Mouse (Mus musculus): ENCODE measurements around the gene Ccdc88a.

Gene Ccdc88a

DNA sequence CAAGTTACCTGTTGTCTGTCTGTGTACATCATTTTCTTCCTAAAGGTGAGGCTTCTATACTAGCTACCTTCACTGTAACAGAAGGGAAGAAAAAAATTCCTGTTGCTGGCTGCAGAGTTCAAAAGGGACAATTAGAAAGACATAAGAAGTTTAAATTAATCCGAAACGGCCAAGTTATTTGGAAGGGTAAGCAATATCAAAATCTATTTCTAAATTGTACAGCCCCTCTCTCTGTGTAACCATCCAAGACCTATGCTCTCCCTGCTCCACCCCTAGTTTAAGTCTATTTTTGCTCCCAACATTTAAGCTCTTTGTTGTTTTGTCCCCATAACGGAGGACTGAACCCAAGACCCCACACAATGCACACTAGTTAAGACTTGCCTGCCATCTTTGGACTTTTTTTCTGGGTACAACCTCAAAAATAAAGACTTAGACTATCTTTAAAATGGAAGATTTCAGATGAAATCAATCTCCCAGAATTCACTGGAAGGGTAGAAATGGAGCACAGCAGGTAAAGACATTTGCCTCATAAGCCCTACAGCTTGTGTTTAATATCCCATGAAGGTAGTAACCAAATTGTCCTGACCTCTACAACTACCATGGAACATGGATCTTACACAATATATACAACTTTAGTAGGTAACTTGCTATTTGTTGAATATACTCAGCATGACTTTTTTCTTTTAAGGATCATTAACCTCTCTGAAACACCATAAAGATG is 170.9 kb downstream of the Ccdc88a start:
- ChIA-PET CTCF (no interaction called here), POLR2A (interaction anchor here (0.6 to 11.6 kb wide), 49 partner anchors 8 to 481 kb away, joined by 3 to 216 read pairs (median 4); partner anchors contain the start of genes Mtif2 (in 3 of the 4), Prorsd1 (in 3 of the 4), Rtn4 (in 3 of the 4) and Ccdc88a (in 1 of the 4))

DNA sequence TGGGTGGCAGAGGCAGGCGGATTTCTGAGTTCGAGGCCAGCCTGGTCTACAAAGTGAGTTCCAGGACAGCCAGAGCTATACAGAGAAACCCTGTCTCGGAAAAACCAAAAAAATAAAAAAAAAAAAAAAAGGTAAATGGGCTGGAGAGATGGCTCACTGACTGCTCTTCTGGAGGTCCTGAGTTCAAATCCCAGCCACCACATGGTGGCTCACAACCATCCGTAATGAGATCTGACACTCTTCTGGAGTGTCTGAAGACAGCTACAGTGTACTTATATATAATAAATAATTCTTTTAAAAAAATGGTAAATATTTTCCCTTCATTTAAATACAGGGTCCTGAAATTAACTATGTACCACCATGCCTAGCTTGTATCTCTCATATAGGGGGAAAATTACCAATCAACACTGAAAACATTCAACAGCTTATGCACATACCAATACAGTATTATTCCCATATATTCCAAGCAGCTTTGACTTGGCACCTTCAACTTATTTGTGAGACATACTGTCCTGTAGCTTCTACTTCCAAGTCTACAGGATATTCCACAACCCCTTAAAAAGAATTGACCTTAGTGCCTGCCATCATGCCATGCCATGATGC is 171.8 kb downstream of the Ccdc88a start:
- CTCF ChIA-PET, result interaction anchor here in 1 of 4 experiments (1.9 kb wide), 1 partner anchor 148 kb away, joined by 5 read pairs; the partner anchor contains the start of gene Rtn4
- POLR2A ChIA-PET, result interaction anchor here (0.7 to 11.6 kb wide), 54 partner anchors 9 to 593 kb away, joined by 3 to 216 read pairs (median 4); partner anchors contain the start of genes Mtif2 (in 4 of the 4), Prorsd1 (in 3 of the 4), Rtn4 (in 3 of the 4) and Ccdc88a (in 1 of the 4)

DNA sequence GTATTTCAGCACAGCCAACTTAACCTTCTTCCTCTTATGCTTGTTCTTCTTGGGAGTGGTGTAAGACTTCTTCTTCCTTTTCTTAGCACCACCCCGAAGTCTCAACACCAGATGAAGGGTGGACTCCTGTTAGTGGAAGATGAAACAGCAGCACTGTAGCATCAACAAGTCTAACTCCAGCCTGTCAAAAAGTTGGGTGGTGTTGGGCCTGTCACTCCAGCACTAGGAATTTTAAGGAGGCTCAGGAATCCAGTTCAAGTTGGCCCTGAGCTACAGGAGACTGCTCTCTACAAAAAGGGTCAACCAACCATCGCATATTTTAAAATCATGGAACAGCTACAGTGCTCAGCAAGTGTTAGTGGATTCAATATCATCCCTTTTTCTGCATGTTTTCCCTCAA is 172.8 kb downstream of the Ccdc88a start:
- ChIA-PET CTCF (interaction anchor here in 1 of 4 experiments (1.9 kb wide), 1 partner anchor 147 kb away, joined by 5 read pairs; the partner anchor contains the start of gene Rtn4), POLR2A (interaction anchor here (0.7 to 11.6 kb wide), 49 partner anchors 10 to 618 kb away, joined by 3 to 216 read pairs (median 6); partner anchors contain the start of genes Mtif2 (in 4 of the 4), Prorsd1 (in 3 of the 4) and Rtn4 (in 3 of the 4))

DNA sequence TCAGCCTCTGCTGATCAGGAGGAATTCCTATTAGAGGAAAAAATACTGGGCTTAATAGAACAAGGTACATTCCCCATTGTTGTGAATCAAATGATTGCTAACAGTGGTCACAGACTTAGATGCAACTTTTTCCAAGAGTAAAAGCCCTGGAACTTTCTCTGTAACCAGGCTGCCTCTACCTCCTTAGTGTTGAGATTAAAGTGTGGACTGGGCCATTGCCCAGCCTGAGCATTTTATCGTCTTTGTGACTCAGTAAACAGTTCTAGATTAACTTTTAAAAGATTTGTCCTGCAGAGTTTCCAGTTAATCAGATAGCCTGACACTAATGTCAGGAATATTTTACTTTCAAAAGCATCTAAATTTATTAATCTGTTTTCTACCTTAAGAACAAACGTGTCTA is 173.3 kb downstream of the Ccdc88a start:
- CTCF ChIA-PET, result interaction anchor here in 1 of 4 experiments (1.9 kb wide), 1 partner anchor 147 kb away, joined by 5 read pairs; the partner anchor contains the start of gene Rtn4

DNA sequence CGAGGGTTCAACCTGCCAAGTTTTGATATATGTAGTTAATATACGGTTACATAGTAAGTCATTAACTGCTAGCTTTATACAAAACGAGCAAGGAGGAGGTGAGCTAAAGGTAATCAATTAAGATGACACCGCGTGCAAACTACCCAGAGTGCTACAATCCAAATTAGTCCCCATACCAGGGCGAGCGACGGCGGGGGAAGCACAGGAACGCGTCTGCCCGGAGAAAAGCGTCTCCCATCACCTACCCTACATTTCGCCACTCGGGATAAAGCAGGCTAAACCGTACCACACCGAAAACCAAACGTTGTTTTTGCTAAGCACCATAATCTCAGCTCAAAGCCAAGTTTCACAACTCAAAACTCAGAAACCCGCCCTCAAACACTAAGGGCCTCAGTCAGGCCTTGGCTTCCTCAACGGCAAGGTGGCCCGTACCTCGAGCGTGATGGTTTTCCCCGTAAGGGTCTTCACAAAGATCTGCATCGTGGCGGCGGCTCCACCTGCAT is 173.8 kb downstream of the Ccdc88a start:
- ChIA-PET POLR2A (interaction anchor here (0.6 to 11.6 kb wide), 48 partner anchors 10 to 327 kb away, joined by 3 to 216 read pairs (median 6); partner anchors contain the start of genes Mtif2 (in 3 of the 4), Rtn4 (in 3 of the 4) and Prorsd1 (in 2 of the 4)), CTCF (no interaction called here)

More for the DNA sequence above, 173.3 kb downstream of the Ccdc88a start:
- POLR2A ChIA-PET, result interaction anchor here (0.7 to 11.6 kb wide), 53 partner anchors 11 to 618 kb away, joined by 3 to 216 read pairs (median 6); partner anchors contain the start of genes Mtif2 (in 3 of the 4), Rtn4 (in 3 of the 4) and Prorsd1 (in 2 of the 4)

DNA sequence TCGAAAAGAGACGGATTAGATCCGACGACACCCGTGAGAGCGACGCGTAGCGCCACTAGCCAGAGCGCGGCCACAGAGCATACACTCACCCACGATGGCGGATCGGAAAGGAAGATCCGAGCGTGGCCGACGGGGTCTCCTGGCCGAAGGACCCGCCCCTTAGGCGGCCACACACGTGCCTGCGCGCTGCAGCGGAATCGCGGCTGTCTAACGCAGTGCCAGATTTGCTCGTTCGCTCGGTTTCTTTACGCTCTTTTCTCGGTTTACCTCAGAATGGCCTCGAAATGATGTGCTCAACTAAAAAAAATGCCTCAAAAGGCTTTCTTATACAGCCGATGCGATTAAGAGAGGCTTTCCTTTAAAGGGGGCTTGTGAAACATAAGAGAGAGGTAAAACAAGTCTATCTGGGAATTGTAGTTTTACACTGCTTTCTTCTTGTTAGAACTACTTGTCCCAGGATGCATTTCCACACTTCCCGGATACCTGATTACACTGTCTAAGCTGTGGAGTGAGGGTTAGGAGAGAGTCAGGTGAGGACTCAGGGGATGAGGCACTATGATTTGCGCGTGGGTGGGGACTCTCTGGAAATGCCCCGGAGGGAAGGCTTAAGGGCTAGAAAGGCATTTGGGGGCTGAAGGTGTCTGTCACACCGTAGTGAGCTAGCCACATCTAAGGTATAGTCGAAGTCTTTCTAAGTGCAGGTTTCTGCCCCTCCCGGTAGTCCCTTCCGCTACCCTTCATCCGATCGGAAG is 174.5 kb downstream of the Ccdc88a start, which contains the start of the genes Clhc1 and Rps27a:
Clhc1 (plus strand) TSS at position 199 of the 752 bp plus-strand sequence.
Rps27a (minus strand) TSS at position 358 of the 752 bp plus-strand sequence.
- CTCF ChIA-PET, result interaction anchor here in 2 of 4 experiments (0.5 to 1.3 kb wide), 2 partner anchors 12 to 146 kb away, joined by 3 to 4 read pairs; no protein-coding TSS in a partner anchor
- POLR2A ChIA-PET, result interaction anchor here (0.6 to 11.6 kb wide), 116 partner anchors 8 to 1203 kb away, joined by 3 to 216 read pairs (median 4); partner anchors contain the start of genes Mtif2 (in 4 of the 4), Prorsd1 (in 3 of the 4), Rtn4 (in 3 of the 4) and Ccdc88a (in 2 of the 4)

DNA sequence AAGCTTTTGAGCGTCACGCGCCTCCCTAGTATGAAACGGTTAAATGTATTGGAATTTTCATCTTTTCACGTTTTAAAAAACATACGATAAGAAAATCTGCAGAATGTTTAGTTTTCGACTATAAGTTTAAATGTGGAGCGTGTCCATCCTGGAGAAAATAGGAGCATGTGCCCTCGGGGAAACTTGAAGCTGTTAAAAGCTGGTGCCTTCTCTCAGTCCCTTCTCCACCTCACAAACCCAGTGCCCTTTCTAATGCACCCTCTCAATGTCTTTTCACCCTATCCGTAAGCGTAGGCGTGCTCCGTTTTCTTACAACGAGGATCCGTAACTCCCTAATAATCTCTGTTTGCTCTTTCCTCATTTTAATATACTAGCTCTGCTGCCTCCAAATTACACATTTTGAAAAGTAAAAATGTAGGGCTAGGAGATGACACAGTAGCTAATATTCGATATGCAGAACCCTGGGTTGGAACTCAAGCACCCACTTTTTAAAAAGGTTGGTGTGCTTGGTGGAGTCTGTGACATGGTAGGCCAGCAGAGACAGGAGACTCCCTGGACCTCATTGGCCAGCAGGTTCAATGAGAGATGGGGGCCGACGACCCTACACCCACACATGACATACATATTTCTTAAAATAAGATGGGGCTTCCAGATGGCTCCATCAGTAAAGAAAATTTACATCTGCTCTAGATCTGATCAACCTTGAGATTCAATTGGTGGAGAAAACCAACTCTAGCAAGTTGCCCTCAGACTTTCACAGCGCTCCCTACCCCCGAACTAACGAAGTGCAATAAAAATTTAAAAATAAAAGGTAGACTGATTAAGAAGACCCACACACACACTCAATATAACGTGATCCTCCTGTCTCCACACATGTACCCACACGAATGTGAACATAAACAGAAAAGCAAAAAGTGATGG is 175.3 kb downstream of the Ccdc88a start:
- CTCF ChIA-PET, result interaction anchor here in 2 of 4 experiments (0.5 to 1.3 kb wide), 2 partner anchors 11 to 145 kb away, joined by 3 to 4 read pairs; no protein-coding TSS in a partner anchor
- POLR2A ChIA-PET, result interaction anchor here (0.6 to 11.6 kb wide), 110 partner anchors 8 to 1202 kb away, joined by 3 to 216 read pairs (median 4); partner anchors contain the start of genes Mtif2 (in 4 of the 4), Prorsd1 (in 3 of the 4), Rtn4 (in 3 of the 4) and Ccdc88a (in 2 of the 4)

DNA sequence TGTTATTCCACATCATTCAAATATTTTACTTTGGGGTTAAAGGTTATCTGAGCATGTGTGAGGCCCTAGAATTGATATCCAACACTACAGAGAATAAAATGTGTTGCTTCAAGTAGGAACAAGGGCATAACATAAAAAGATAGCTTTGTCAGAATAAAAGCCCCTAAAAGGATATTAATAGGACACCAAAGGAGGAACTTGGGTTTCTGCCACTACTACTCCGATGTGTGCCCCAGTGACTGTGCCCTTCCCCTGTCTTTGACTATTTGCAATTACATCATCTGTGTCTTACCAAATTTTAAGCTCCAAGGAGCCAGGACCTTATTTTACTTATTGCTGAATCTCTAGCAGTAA is 175.9 kb downstream of the Ccdc88a start:
- CTCF ChIA-PET, result interaction anchor here in 1 of 4 experiments (0.6 kb wide), 1 partner anchor 150 kb away, joined by 5 read pairs; no protein-coding TSS in a partner anchor

More for the DNA sequence above, 175.9 kb downstream of the Ccdc88a start:
- POLR2A ChIA-PET, result interaction anchor here in 3 of 4 experiments (0.7 to 11.6 kb wide), 22 partner anchors 8 to 302 kb away, joined by 3 to 216 read pairs (median 10); partner anchors contain the start of genes Mtif2 (in 3 of the 3), Rtn4 (in 2 of the 3), Cfap36 (in 1 of the 3) and Prorsd1 (in 1 of the 3)

Data from embryonic stem cell, embryonic (primary cell).